Mouse (Mus musculus): ENCODE data around the gene Ddx39. TPM values are rescaled to one million over a fixed set of nuclear protein-coding genes. Genes with fewer than 3 reads are reported as not detected.

The Ddx39 gene
- total and polyA plus RNA-seq, 2 experiments from 2014 or later: 79.3 to 95.7 TPM

- WGBS: 27% methylated on average over 80 of the region's 80 CpGs
- H3K4me3 ChIP-seq (ENCODE audit: low read depth, low read length): peak overlapping the region; percentile 34
- H3K4me2 ChIP-seq (ENCODE audit: low read depth, low read length): peak overlapping the region; percentile 57
- DNase-seq (ENCODE audit: low spot score) (peak; percentile 64), ATAC-seq (ENCODE audit: insufficient read depth, low read depth) (peak; percentile 47; the same call in 1 of the 2 replicates)
- no peaks in the 10 kb centered on the region for H3K9me3 ChIP-seq (replicated peaks; ENCODE audit: control insufficient read depth, low read length)
- peaks cover 19% of the 10 kb centered on the region for H3K4me1 ChIP-seq (ENCODE audit: control insufficient read depth, insufficient read depth)
- no peak for TF ChIP-seq EP300 (IDR thresholded peaks at IDR 0.05; ENCODE audit: low read depth)
- peak; percentile 71 for TF ChIP-seq CTCF (IDR thresholded peaks at IDR 0.05; ENCODE audit: low read depth)
- no peak overlapping the region for H3K9ac ChIP-seq (replicated peaks; ENCODE audit: low read depth, low read length)
- peaks cover 6% of the 10 kb centered on the region; the same call in 1 of the 2 replicates for H3K27me3 ChIP-seq (ENCODE audit: control insufficient read depth, insufficient read depth, low read length)
- peaks cover 39% of the 10 kb centered on the region for H3K36me3 ChIP-seq (replicated peaks; ENCODE audit: control insufficient read depth, insufficient read depth, low read length)
- H3K27ac ChIP-seq (ENCODE audit: low read depth): no peak overlapping the region
Observed at GRCm38 (mm10) chr8:83668010-83668916, 46.7 kb upstream of the Ddx39 start.

- Histone ChIP-seq H3K27me3 (ENCODE audit: control insufficient read depth, insufficient read depth, low read length) (peaks cover 6% of the 10 kb centered on the region; the same call in 1 of the 2 replicates), H3K4me3 (ENCODE audit: low read depth, low read length) (no peak overlapping the region), H3K4me1 (ENCODE audit: control insufficient read depth, insufficient read depth) (peaks cover 19% of the 10 kb centered on the region), H3K4me2 (ENCODE audit: low read depth, low read length) (no peak overlapping the region), H3K9me3 (replicated peaks; ENCODE audit: control insufficient read depth, low read length) (no peaks in the 10 kb centered on the region), H3K9ac (replicated peaks; ENCODE audit: low read depth, low read length) (no peak overlapping the region), H3K27ac (ENCODE audit: low read depth) (no peak overlapping the region), H3K36me3 (replicated peaks; ENCODE audit: control insufficient read depth, insufficient read depth, low read length) (peaks cover 43% of the 10 kb centered on the region)
- WGBS: 80% methylated on average over 16 of the region's 16 CpGs
- no peak for DNase-seq (ENCODE audit: low spot score)
- TF ChIP-seq CTCF (IDR thresholded peaks at IDR 0.05; ENCODE audit: low read depth) (no peak), EP300 (IDR thresholded peaks at IDR 0.05; ENCODE audit: low read depth) (no peak)
- no peak for ATAC-seq (ENCODE audit: insufficient read depth, low read depth)
Observed at GRCm38 (mm10) chr8:83669013-83669412, 46.0 kb upstream of the Ddx39 start.

GRCm38 (mm10) chr8:83672936-83673335, 42.0 kb upstream of the Ddx39 start:
- peaks cover 72% of the 10 kb centered on the region for H3K36me3 ChIP-seq (replicated peaks; ENCODE audit: control insufficient read depth, insufficient read depth, low read length)
- ATAC-seq (ENCODE audit: insufficient read depth, low read depth) (peak; percentile 36; the same call in 1 of the 2 replicates), DNase-seq (ENCODE audit: low spot score) (no peak)
- no peak overlapping the region for H3K4me2 ChIP-seq (ENCODE audit: low read depth, low read length)
- peaks cover 6% of the 10 kb centered on the region; the same call in 1 of the 2 replicates for H3K4me1 ChIP-seq (ENCODE audit: control insufficient read depth, insufficient read depth)
- no peaks in the 10 kb centered on the region for H3K27me3 ChIP-seq (ENCODE audit: control insufficient read depth, insufficient read depth, low read length)
- H3K9me3 ChIP-seq (replicated peaks; ENCODE audit: control insufficient read depth, low read length): no peaks in the 10 kb centered on the region
- H3K4me3 ChIP-seq (ENCODE audit: low read depth, low read length): no peak overlapping the region
- H3K27ac ChIP-seq (ENCODE audit: low read depth): no peak overlapping the region
- no peak for TF ChIP-seq EP300 (IDR thresholded peaks at IDR 0.05; ENCODE audit: low read depth)
- TF ChIP-seq CTCF (IDR thresholded peaks at IDR 0.05; ENCODE audit: low read depth): no peak
- 62% methylated on average over 5 of the region's 5 CpGs for WGBS
- H3K9ac ChIP-seq (replicated peaks; ENCODE audit: low read depth, low read length): no peak overlapping the region

- H3K36me3 ChIP-seq (replicated peaks; ENCODE audit: control insufficient read depth, insufficient read depth, low read length): peaks cover 87% of the 10 kb centered on the region
- DNase-seq (ENCODE audit: low spot score) (no peak), ATAC-seq (ENCODE audit: insufficient read depth, low read depth) (no peak)
- TF ChIP-seq CTCF (IDR thresholded peaks at IDR 0.05; ENCODE audit: low read depth): no peak
- TF ChIP-seq EP300 (IDR thresholded peaks at IDR 0.05; ENCODE audit: low read depth): no peak
- no peak overlapping the region for H3K4me2 ChIP-seq (ENCODE audit: low read depth, low read length)
- H3K27ac ChIP-seq (ENCODE audit: low read depth): no peak overlapping the region
- no peak overlapping the region for H3K9ac ChIP-seq (replicated peaks; ENCODE audit: low read depth, low read length)
- no peaks in the 10 kb centered on the region for H3K4me1 ChIP-seq (ENCODE audit: control insufficient read depth, insufficient read depth)
- no peaks in the 10 kb centered on the region for H3K9me3 ChIP-seq (replicated peaks; ENCODE audit: control insufficient read depth, low read length)
- WGBS: 88% methylated on average over 5 of the region's 5 CpGs
- no peaks in the 10 kb centered on the region for H3K27me3 ChIP-seq (ENCODE audit: control insufficient read depth, insufficient read depth, low read length)
- H3K4me3 ChIP-seq (ENCODE audit: low read depth, low read length): no peak overlapping the region
Observed at GRCm38 (mm10) chr8:83674497-83674896, 40.5 kb upstream of the Ddx39 start.

- no peak overlapping the region for H3K27ac ChIP-seq (ENCODE audit: low read depth)
- WGBS: 91% methylated on average over 12 of the region's 12 CpGs
Observed at GRCm38 (mm10) chr8:83679866-83680265, 35.1 kb upstream of the Ddx39 start.

More at GRCm38 (mm10) chr8:83679866-83680265, 35.1 kb upstream of the Ddx39 start:
- no peak for TF ChIP-seq EP300 (IDR thresholded peaks at IDR 0.05; ENCODE audit: low read depth)
- no peak for TF ChIP-seq CTCF (IDR thresholded peaks at IDR 0.05; ENCODE audit: low read depth)
- Histone ChIP-seq H3K27me3 (ENCODE audit: control insufficient read depth, insufficient read depth, low read length) (no peaks in the 10 kb centered on the region), H3K4me1 (ENCODE audit: control insufficient read depth, insufficient read depth) (no peaks in the 10 kb centered on the region; the same call in 1 of the 2 replicates), H3K9me3 (replicated peaks; ENCODE audit: control insufficient read depth, low read length) (no peaks in the 10 kb centered on the region), H3K9ac (replicated peaks; ENCODE audit: low read depth, low read length) (no peak overlapping the region), H3K4me2 (ENCODE audit: low read depth, low read length) (no peak overlapping the region), H3K36me3 (replicated peaks; ENCODE audit: control insufficient read depth, insufficient read depth, low read length) (peaks cover 81% of the 10 kb centered on the region), H3K4me3 (ENCODE audit: low read depth, low read length) (no peak overlapping the region)
- DNase-seq (ENCODE audit: low spot score) (no peak), ATAC-seq (ENCODE audit: insufficient read depth, low read depth) (no peak)

All from heart, postnatal 0 days (tissue).